ENCODE assay signal across 9 mouse cellular contexts in genomic region chr9:44477339-44478228, GRCm38 (mm10). TPM values are rescaled to one million over a fixed set of nuclear protein-coding genes. Genes with fewer than 3 reads are reported as not detected.
DNase-seq lines count a peak whose midpoint lies in the region; ATAC-seq lines count a peak whose summit lies in the region.
"Had no signal": no experiment of that assay in that cellular context is flagged by ENCODE, and none has a peak within 500 bp of the region (broad histone marks: within the 10 kb centered on the region; RNA-seq: fewer than 3 reads in every experiment).

No protein-coding gene starts in this region.

- no peak for ATAC-seq in embryonic facial prominence, embryonic 13.5 days (ENCODE audit: insufficient number of reproducible peaks, insufficient read depth, low FRiP score, low TSS enrichment, low read depth)
- no peak for ATAC-seq in midbrain, embryonic 11.5 days (ENCODE audit: low FRiP score)

- H3K4me3 ChIP-seq in embryonic facial prominence, embryonic 13.5 days: peak overlapping the region; percentile 91
- peak overlapping the region; percentile 84 for H3K4me3 ChIP-seq in limb, embryonic 10.5 days
- peak overlapping the region; percentile 64 for H3K4me3 ChIP-seq in midbrain, embryonic 11.5 days (ENCODE audit: low read depth, low read length)

- 5% methylated on average over 24 of the region's 24 CpGs for WGBS in embryonic facial prominence, embryonic 13.5 days
- WGBS in limb, embryonic 10.5 days: 4% methylated on average over 24 of the region's 24 CpGs
- 5% methylated on average over 24 of the region's 24 CpGs for WGBS in midbrain, embryonic 11.5 days

- intact Hi-C loops in heart, postnatal 36 days (cut with DNase I): loop anchor here (2.0 kb wide), 1 partner anchor 23 kb away; the partner anchor contains the start of gene Upk2

- H3K27ac ChIP-seq in embryonic facial prominence, embryonic 13.5 days: peak overlapping the region; percentile 99
- peak overlapping the region; percentile 98 for H3K27ac ChIP-seq in limb, embryonic 10.5 days
- H3K27ac ChIP-seq in midbrain, embryonic 11.5 days (ENCODE audit: low read depth, low read length): 0 out of 2 replicates have a peak overlapping the region, but pooled peaks have one; percentile 95

- no peaks in the 10 kb centered on the region for H3K27me3 ChIP-seq in embryonic facial prominence, embryonic 13.5 days
- no peaks in the 10 kb centered on the region for H3K27me3 ChIP-seq in limb, embryonic 10.5 days (ENCODE audit: low read depth, poor library complexity, severe bottlenecking)
- H3K27me3 ChIP-seq in midbrain, embryonic 11.5 days (ENCODE audit: control insufficient read depth, insufficient read depth, low read length): no peaks in the 10 kb centered on the region

- peak; percentile 80 to 87 for DNase-seq in heart, adult 18-20 months
- no peak for DNase-seq in heart, adult 8-10 months (ENCODE audit: low spot score)
- DNase-seq in R1 (ENCODE audit: low read depth, low spot score): peak; percentile 83
- peak; percentile 59 to 76 for DNase-seq in heart, postnatal 36 days
- peak; percentile 60 for DNase-seq in limb, embryonic 10.5 days (ENCODE audit: low spot score)
- DNase-seq in midbrain, embryonic 11.5 days (ENCODE audit: low spot score, missing footprints): peak; percentile 95
- DNase-seq in thymus, postnatal 25 days: peak; percentile 49

- H3K9me3 ChIP-seq in embryonic facial prominence, embryonic 13.5 days: no peaks in the 10 kb centered on the region
- H3K9me3 ChIP-seq in limb, embryonic 10.5 days (replicated peaks): no peaks in the 10 kb centered on the region
- no peaks in the 10 kb centered on the region for H3K9me3 ChIP-seq in midbrain, embryonic 11.5 days (ENCODE audit: control insufficient read depth, low read length)

- peak overlapping the region; percentile 87 for H3K9ac ChIP-seq in embryonic facial prominence, embryonic 13.5 days
- H3K9ac ChIP-seq in midbrain, embryonic 11.5 days (ENCODE audit: low read length): no peak overlapping the region; the same call in 1 of the 2 replicates

- H3K36me3 ChIP-seq in embryonic facial prominence, embryonic 13.5 days: no peaks in the 10 kb centered on the region
- no peaks in the 10 kb centered on the region for H3K36me3 ChIP-seq in limb, embryonic 10.5 days
- H3K36me3 ChIP-seq in midbrain, embryonic 11.5 days (ENCODE audit: control insufficient read depth, insufficient read depth, low read length): no peaks in the 10 kb centered on the region

- H3K4me2 ChIP-seq in embryonic facial prominence, embryonic 13.5 days: peak overlapping the region; percentile 77
- peak overlapping the region; percentile 95 for H3K4me2 ChIP-seq in midbrain, embryonic 11.5 days

- H3K4me1 ChIP-seq in embryonic facial prominence, embryonic 13.5 days: peaks cover 18% of the 10 kb centered on the region
- H3K4me1 ChIP-seq in limb, embryonic 10.5 days: peaks cover 46% of the 10 kb centered on the region
- H3K4me1 ChIP-seq in midbrain, embryonic 11.5 days (ENCODE audit: control insufficient read depth, insufficient read depth, low read length): peaks cover 14% of the 10 kb centered on the region

RNA-seq across cellular contexts. Expression of gene Bcl9l, which starts 5.0 kb away (rescaled TPM):
- 10 to 100 TPM; 36.2 to 41.7 TPM for total RNA-seq in heart, adult 18-20 months (2021)
- total RNA-seq in heart, adult 8-10 months (2022): 10 to 100 TPM; 51.6 to 56.9 (median 53.9) TPM
- 18.2 and 19.3 TPM in 2 replicates for polyA plus RNA-seq in embryonic facial prominence, embryonic 13.5 days (2015; fragmentation: Nextera tagmentation; extraction: Ambion mirVana)
- 10 to 100 TPM; 44.6 to 59.4 TPM for total RNA-seq in heart, postnatal 36 days (2021)
- polyA plus RNA-seq in limb, embryonic 10.5 days (2016; fragmentation: Nextera tagmentation; extraction: Ambion mirVana): 9.0 and 12.1 TPM in 2 replicates
- 5.6 and 6.4 TPM in 2 replicates for polyA plus RNA-seq in midbrain, embryonic 11.5 days (2014; fragmentation: Nextera tagmentation; extraction: Ambion mirVana)

RNA-seq across cellular contexts. Expression of gene Upk2, which starts 22.8 kb away (rescaled TPM):
- total RNA-seq in heart, adult 18-20 months (2021): not detected
- under 1 TPM in 2 of 4 experiments, not detected in 2; 0.26 to 0.28 TPM for total RNA-seq in heart, adult 8-10 months (2022)
- 2.8 and 2.9 TPM in 2 replicates for polyA plus RNA-seq in embryonic facial prominence, embryonic 13.5 days (2015; fragmentation: Nextera tagmentation; extraction: Ambion mirVana)
- not detected for total RNA-seq in heart, postnatal 36 days (2021)
- 0.36 TPM in 1 of 2 replicates, not detected in the other for polyA plus RNA-seq in limb, embryonic 10.5 days (2016; fragmentation: Nextera tagmentation; extraction: Ambion mirVana)
- polyA plus RNA-seq in midbrain, embryonic 11.5 days (2014; fragmentation: Nextera tagmentation; extraction: Ambion mirVana): not detected in 2 replicates
- total RNA-seq: adrenal gland, adult 18-20 months had no signal

RNA-seq across cellular contexts. Expression of gene Foxr1, which starts 36.6 kb away (rescaled TPM):
- not detected for total RNA-seq in heart, adult 18-20 months (2021)
- total RNA-seq in heart, adult 8-10 months (2022): not detected
- polyA plus RNA-seq in embryonic facial prominence, embryonic 13.5 days (2015; fragmentation: Nextera tagmentation; extraction: Ambion mirVana): not detected in 2 replicates
- total RNA-seq in heart, postnatal 36 days (2021): not detected
- not detected in 2 replicates for polyA plus RNA-seq in limb, embryonic 10.5 days (2016; fragmentation: Nextera tagmentation; extraction: Ambion mirVana)
- polyA plus RNA-seq in midbrain, embryonic 11.5 days (2014; fragmentation: Nextera tagmentation; extraction: Ambion mirVana): not detected in 2 replicates
- total RNA-seq: adrenal gland, adult 18-20 months had no signal

RNA-seq across cellular contexts. Expression of gene Ccdc84, which starts 59.2 kb away (rescaled TPM):
- total RNA-seq in heart, adult 18-20 months (2021): 1 to 10 TPM; 5.0 to 6.0 TPM
- total RNA-seq in heart, adult 8-10 months (2022): 1 to 10 TPM; 4.9 to 8.0 (median 5.5) TPM
- 33.3 and 35.3 TPM in 2 replicates for polyA plus RNA-seq in embryonic facial prominence, embryonic 13.5 days (2015; fragmentation: Nextera tagmentation; extraction: Ambion mirVana)
- total RNA-seq in heart, postnatal 36 days (2021): 1 to 10 TPM; 8.1 to 8.8 TPM
- polyA plus RNA-seq in limb, embryonic 10.5 days (2016; fragmentation: Nextera tagmentation; extraction: Ambion mirVana): 23.1 and 24.3 TPM in 2 replicates
- 24.2 and 31.9 TPM in 2 replicates for polyA plus RNA-seq in midbrain, embryonic 11.5 days (2014; fragmentation: Nextera tagmentation; extraction: Ambion mirVana)
